Mouse (Mus musculus) forebrain, embryonic 11.5 days (tissue): ENCODE measurements around the gene Camk2b. TPM values are rescaled to one million over a fixed set of nuclear protein-coding genes. Genes with fewer than 3 reads are reported as not detected.
A peak's percentile ranks its signal among the peaks of the same experiment; 100 is the strongest.

Experiments
- ATAC-seq: fragments of 200-750 bp; cut with Nextera tagmentation; replicated peaks from 2 replicates; pipeline ENCODE4 v1.8.0; 2017; ENCODE audit warnings: moderate TSS enrichment; ENCODE audit not compliant: low FRiP score
- DNase-seq: peaks from one replicate; pipeline ENCODE4 v3.0.0-alpha.2; 2017; ENCODE audit warnings: low spot score
- H3K27ac ChIP-seq: fragments of 300-500 bp; sonication (generic); 2 replicates; pipeline ENCODE4 v1.5.1; 2014; ENCODE audit warnings: low read depth, low read length
- H3K27me3 ChIP-seq: fragments of 300-500 bp; sonication (generic); 2 replicates; pipeline ENCODE4 v1.6.1; 2014; ENCODE audit warnings: mild to moderate bottlenecking, low read length, mixed read lengths; ENCODE audit not compliant: control insufficient read depth, insufficient read depth
- H3K36me3 ChIP-seq: fragments of 300-500 bp; sonication (generic); 2 replicates; pipeline ENCODE4 v1.6.1; 2014; ENCODE audit warnings: mild to moderate bottlenecking, low read length, moderate library complexity, mixed read lengths; ENCODE audit not compliant: control insufficient read depth, insufficient read depth
- H3K4me1 ChIP-seq: fragments of 300-500 bp; sonication (generic); replicated peaks from 2 replicates; pipeline ENCODE4 v1.6.1; 2014; ENCODE audit warnings: low read length, mixed read lengths; ENCODE audit not compliant: control insufficient read depth, insufficient read depth
- H3K4me2 ChIP-seq: fragments of 300-500 bp; sonication (generic); 2 replicates; pipeline ENCODE4 v1.6.1; 2014; ENCODE audit warnings: low read depth, mild to moderate bottlenecking, low read length, moderate library complexity, mixed read lengths; ENCODE audit not compliant: severe bottlenecking
- H3K4me3 ChIP-seq: fragments of 300-500 bp; sonication (generic); 2 replicates; pipeline ENCODE4 v1.5.1; 2014; ENCODE audit warnings: low read depth, low read length
- H3K9ac ChIP-seq: fragments of 300-500 bp; sonication (generic); 2 replicates; pipeline ENCODE4 v1.6.1; 2014; ENCODE audit warnings: low read length
- H3K9me3 ChIP-seq: fragments of 300-500 bp; sonication (generic); 2 replicates; pipeline ENCODE4 v1.6.1; 2016; ENCODE audit warnings: low read length, mixed read lengths; ENCODE audit not compliant: control insufficient read depth
- WGBS: fragments of 180-500 bp; shearing (Covaris S2); extraction: QIAGEN DNeasy Blood & Tissue Kit; methylation state at CpG from one replicate; pipeline ENCODE4 v1.1.7; 2014; 5-methylcytosine and 5-hydroxymethylcytosine counted together
- polyA plus RNA-seq: library from polyadenylated mRNA; unstranded; fragments of >200 nt; fragmentation: Nextera tagmentation; extraction: Ambion mirVana; gene quantifications from 2 replicates; pipeline ENCODE4 v1.2.1, GENCODE M21; 2014

Camk2b gene
- polyA plus RNA-seq, 1 experiment from 2014 or later, result 1.0 TPM

DNA sequence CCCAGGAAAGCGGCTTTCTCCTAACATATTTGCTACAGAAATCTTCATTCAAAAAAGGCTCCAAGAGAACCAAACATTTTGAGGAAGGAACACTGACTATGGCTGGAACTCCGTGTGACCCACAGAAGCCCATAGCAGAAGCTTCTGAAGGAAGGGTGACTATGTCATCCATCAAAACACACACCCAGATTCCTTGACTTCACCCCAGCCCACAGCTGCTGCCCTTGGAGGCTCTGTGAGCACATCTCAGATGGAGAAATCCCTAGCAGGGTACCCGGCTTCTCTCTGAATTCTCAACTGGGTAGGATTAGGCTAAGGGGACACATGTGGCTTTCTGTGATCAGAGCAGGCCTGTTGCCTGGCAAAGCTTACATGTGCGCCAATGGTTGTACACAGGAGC is 29.7 kb downstream of the Camk2b start:
- H3K4me1 ChIP-seq, result no peaks in the 10 kb centered on the region; the same call in 1 of the 2 replicates
- H3K9ac ChIP-seq, result no peak overlapping the region
- H3K4me3 ChIP-seq, result no peak overlapping the region
- no peak overlapping the region for H3K4me2 ChIP-seq
- no peak for ATAC-seq
- H3K27ac ChIP-seq, result no peak overlapping the region
- no peaks in the 10 kb centered on the region for H3K36me3 ChIP-seq
- H3K27me3 ChIP-seq, result no peaks in the 10 kb centered on the region
- H3K9me3 ChIP-seq, result no peaks in the 10 kb centered on the region
- no peak for DNase-seq
- WGBS, result 81% methylated on average over 4 of the region's 4 CpGs

DNA sequence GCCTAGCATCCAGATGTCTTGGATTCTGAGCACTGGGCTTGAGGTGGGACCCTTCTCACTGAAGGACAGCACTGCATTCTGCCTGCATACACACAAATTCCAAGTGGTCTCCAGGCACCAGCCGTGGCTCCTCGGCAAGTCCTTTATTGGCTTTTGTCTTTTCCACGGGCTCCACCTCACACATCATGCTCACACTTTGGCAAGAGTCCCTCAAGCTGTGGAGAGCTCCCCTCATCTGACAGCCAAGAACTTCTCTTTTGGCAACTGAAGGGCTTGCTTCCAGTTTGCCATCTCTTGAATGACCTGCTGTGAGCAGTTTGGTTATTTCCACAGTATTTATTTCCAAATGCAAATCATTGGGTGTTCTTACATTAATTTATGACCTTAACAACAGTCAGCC is 30.6 kb downstream of the Camk2b start:
- Histone ChIP-seq H3K27me3 (no peaks in the 10 kb centered on the region), H3K9me3 (no peaks in the 10 kb centered on the region), H3K4me2 (no peak overlapping the region), H3K4me1 (no peaks in the 10 kb centered on the region; the same call in 1 of the 2 replicates), H3K27ac (no peak overlapping the region), H3K4me3 (no peak overlapping the region), H3K36me3 (no peaks in the 10 kb centered on the region), H3K9ac (no peak overlapping the region)
- 95% methylated on average over 3 of the region's 3 CpGs for WGBS
- DNase-seq, result peak; percentile 38
- no peak for ATAC-seq

DNA sequence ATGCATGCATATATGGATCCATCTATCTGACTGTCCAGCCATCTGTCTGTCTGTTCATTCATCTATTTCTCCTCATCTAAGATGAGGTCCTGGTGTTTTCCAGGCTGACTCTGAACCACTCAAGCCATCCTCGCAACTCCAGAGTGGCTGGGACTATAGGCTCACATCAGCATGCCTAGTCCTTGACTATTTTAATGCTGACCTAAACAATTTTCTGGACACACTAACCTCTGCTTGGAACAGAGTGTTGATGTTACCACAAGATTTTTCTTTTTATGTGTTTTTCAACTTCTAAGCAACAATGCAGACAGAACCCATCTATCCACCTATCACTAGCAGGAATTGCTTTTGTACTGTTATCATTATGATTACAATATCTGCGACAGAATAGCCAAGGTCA is 31.4 kb downstream of the Camk2b start:
- DNase-seq (no peak), ATAC-seq (no peak)
- H3K9ac ChIP-seq, result no peak overlapping the region
- H3K4me3 ChIP-seq, result no peak overlapping the region
- H3K27ac ChIP-seq, result no peak overlapping the region
- no peaks in the 10 kb centered on the region for H3K27me3 ChIP-seq
- no peaks in the 10 kb centered on the region; the same call in 1 of the 2 replicates for H3K4me1 ChIP-seq
- H3K4me2 ChIP-seq, result no peak overlapping the region
- no peaks in the 10 kb centered on the region for H3K36me3 ChIP-seq
- no peaks in the 10 kb centered on the region for H3K9me3 ChIP-seq
- WGBS, result 87% methylated on average over 2 of the region's 2 CpGs

DNA sequence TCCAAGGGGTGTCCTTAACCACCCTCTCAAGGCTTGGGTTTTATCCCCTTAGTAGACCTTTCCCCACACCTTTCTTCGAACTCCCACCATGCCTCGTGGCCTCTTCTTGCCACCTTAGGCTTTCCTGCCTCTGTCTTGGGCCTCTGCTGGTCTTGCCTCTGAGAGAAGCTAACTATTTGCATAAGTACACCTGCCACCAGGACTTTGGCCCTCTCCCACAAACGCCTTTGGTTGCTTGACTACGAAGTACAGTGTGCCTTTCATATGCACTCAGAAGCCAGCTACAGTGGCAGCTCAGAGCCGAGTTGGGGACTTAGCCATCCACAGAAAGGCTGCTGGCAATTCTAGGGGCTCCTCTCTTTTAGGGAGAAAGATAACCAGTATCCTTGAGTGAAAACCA is 32.4 kb downstream of the Camk2b start:
- no peak for ATAC-seq
- H3K4me1 ChIP-seq, result no peaks in the 10 kb centered on the region; the same call in 1 of the 2 replicates
- no peaks in the 10 kb centered on the region for H3K27me3 ChIP-seq
- H3K4me2 ChIP-seq, result no peak overlapping the region
- no peak for DNase-seq
- no peak overlapping the region for H3K4me3 ChIP-seq
- no peak overlapping the region for H3K9ac ChIP-seq
- 83% methylated on average over 5 of the region's 5 CpGs for WGBS
- no peaks in the 10 kb centered on the region for H3K36me3 ChIP-seq
- H3K27ac ChIP-seq, result no peak overlapping the region
- H3K9me3 ChIP-seq, result no peaks in the 10 kb centered on the region

DNA sequence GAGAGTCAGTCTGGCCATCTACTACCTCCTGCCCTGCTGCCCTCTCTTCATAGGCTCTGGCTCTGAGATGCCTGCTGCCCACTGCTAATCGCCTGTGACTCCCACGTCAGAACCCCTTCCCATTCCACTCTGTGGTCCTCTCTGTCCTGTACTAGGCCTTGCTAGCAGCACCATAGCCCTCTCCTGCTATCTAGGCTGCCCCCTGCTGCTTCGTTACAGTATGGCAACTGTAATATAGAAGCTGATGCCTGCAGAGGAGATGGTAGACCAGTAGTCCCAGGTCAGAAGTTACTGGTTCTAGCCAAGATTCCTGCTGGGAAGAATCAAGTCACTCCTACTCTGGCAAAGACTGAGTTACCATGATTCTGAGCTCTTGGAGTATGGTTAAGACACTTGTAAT is 33.0 kb downstream of the Camk2b start:
- Histone ChIP-seq H3K4me1 (no peaks in the 10 kb centered on the region), H3K36me3 (no peaks in the 10 kb centered on the region), H3K4me2 (no peak overlapping the region), H3K9ac (no peak overlapping the region), H3K27ac (no peak overlapping the region), H3K27me3 (no peaks in the 10 kb centered on the region), H3K9me3 (no peaks in the 10 kb centered on the region), H3K4me3 (no peak overlapping the region)
- peak; percentile 50 for DNase-seq
- ATAC-seq, result no peak
- WGBS, result 71% methylated on average over 3 of the region's 3 CpGs

- H3K9me3 ChIP-seq, result no peaks in the 10 kb centered on the region
- H3K36me3 ChIP-seq, result no peaks in the 10 kb centered on the region
- ATAC-seq (no peak), DNase-seq (no peak)
- H3K4me1 ChIP-seq, result no peaks in the 10 kb centered on the region
- 93% methylated on average over 6 of the region's 6 CpGs for WGBS
- no peak overlapping the region for H3K27ac ChIP-seq
- no peak overlapping the region for H3K9ac ChIP-seq
- H3K4me2 ChIP-seq, result no peak overlapping the region
- H3K4me3 ChIP-seq, result no peak overlapping the region
- H3K27me3 ChIP-seq, result no peaks in the 10 kb centered on the region
These were observed 35.5 kb downstream of the Camk2b start for GRCm38 (mm10) chr11:6030650-6031049.

GRCm38 (mm10) chr11:6029790-6030189 is 36.4 kb downstream of the Camk2b start:
- no peaks in the 10 kb centered on the region for H3K36me3 ChIP-seq
- WGBS, result 73% methylated on average over 3 of the region's 3 CpGs
- DNase-seq (peak; percentile 28), ATAC-seq (no peak)
- no peak overlapping the region for H3K27ac ChIP-seq
- no peaks in the 10 kb centered on the region for H3K9me3 ChIP-seq
- no peak overlapping the region for H3K4me3 ChIP-seq
- no peaks in the 10 kb centered on the region for H3K27me3 ChIP-seq
- no peaks in the 10 kb centered on the region for H3K4me1 ChIP-seq
- H3K4me2 ChIP-seq, result no peak overlapping the region
- H3K9ac ChIP-seq, result no peak overlapping the region

DNA sequence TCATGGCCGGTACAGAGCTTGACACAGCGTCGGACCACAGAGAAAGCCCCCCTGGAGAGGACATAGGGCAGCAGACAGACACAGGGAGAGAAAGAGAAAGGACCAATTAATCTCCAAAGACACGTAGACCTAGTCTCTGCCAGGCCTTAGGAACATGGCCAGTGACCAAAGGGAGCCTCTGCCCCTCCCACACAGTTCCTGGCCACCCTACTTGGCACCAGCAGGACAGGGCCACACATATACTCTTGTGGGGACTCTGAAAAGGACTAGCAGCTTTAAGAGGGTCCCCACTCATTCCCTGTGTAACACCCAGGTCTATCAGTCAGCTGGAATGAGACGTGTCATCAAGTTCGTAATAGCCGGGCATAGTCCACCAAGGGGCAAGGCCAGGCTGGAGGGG is 37.3 kb downstream of the Camk2b start:
- Histone ChIP-seq H3K27me3 (no peaks in the 10 kb centered on the region), H3K4me1 (no peaks in the 10 kb centered on the region), H3K4me3 (no peak overlapping the region), H3K4me2 (no peak overlapping the region), H3K27ac (no peak overlapping the region), H3K9me3 (no peaks in the 10 kb centered on the region), H3K36me3 (no peaks in the 10 kb centered on the region), H3K9ac (no peak overlapping the region)
- no peak for ATAC-seq
- WGBS, result 83% methylated on average over 7 of the region's 7 CpGs
- DNase-seq, result no peak

DNA sequence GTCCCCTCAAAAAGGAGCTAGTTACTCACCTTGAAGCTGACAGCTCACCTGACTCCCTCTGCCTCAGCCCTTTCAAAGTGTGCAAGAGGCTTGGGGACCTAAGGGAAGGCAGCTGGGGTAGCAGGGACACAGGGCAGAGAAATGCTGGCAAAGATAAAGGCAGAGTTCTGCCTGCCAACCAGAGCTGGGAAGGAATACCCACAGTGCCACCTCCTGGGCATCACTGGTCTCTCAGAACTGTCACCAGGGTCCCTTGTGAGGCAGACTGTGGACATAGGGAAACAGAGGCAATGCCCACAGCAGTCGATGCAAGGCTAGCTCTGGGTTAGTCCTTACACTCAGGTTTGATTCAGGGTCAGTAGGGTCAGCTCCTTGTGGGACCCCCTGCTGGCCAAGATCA is 39.8 kb downstream of the Camk2b start:
- Histone ChIP-seq H3K4me3 (no peak overlapping the region), H3K9me3 (no peaks in the 10 kb centered on the region), H3K27me3 (no peaks in the 10 kb centered on the region), H3K36me3 (no peaks in the 10 kb centered on the region), H3K4me2 (no peak overlapping the region), H3K4me1 (no peaks in the 10 kb centered on the region), H3K27ac (no peak overlapping the region), H3K9ac (no peak overlapping the region)
- DNase-seq (no peak), ATAC-seq (no peak)
- WGBS, result 70% methylated on average over 1 of the region's 1 CpGs
